In genomic region chr2:92331871-92332270, GRCm38 (mm10) we compare ENCODE assay signal across 8 mouse cellular contexts. TPM values are rescaled to one million over a fixed set of nuclear protein-coding genes. Genes with fewer than 3 reads are reported as not detected.
"Had no signal": no experiment of that assay in that cellular context is flagged by ENCODE, and none has a peak within 500 bp of the region (broad histone marks: within the 10 kb centered on the region; RNA-seq: fewer than 3 reads in every experiment).

No protein-coding gene starts in this region.

- DNase-seq: right cerebral cortex, adult 18-20 months; right cerebral cortex, postnatal 14 days; right cerebral cortex, postnatal 25 days; spleen, adult 18-20 months; thymus, adult 18-20 months; thymus, adult 2 months; thymus, postnatal 36 days had no signal

RNA-seq across cellular contexts. Expression of gene Large2, which starts 42.8 kb away (rescaled TPM):
- total RNA-seq: neutrophil, adult 5-6 weeks had no signal
